Mouse (Mus musculus): ENCODE data around the gene Uckl1. TPM values are rescaled to one million over a fixed set of nuclear protein-coding genes. Genes with fewer than 3 reads are reported as not detected.
A peak's percentile ranks its signal among the peaks of the same experiment; 100 is the strongest.

Gene Uckl1
- polyA plus RNA-seq, 1 experiment from 2014 or later = 65.9 TPM

DNA sequence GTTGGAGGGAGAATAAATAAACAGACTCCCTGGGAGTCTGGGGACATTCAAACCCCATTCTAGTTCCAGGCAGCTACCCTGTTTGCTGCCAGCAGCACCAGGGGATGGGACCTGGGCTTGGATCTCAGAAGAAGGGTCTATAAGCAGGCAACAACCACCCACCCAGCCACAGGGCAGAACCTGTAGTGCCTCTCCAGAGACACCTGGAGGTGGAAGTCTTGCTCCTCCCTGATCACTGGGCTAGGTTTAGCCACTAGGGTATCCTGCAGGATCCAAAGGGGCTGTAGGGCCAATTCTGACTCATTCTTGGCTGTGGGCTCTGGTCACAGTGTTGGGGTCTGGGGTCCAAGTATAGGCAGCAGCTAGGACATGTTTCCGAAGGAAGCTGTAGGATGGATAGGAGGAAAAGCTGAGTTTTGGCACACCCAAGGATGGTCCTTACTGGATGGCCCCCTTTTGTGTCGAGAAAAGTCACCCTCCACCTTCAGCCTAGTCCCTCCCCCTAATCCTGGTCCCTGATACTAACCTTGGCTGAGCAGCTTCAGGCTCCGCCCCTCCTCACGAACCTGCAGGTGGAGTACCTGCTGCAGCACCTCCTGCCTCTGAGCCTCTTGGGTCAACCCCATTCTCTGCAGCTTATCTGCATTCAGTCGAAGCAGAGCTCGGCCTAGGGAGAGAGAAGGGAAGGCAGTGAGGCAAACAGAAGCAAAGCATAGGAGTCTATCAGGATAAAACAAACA lies 11.7 kb upstream of the Uckl1 start:
- H3K4me2 ChIP-seq (replicated peaks) = no peak overlapping the region
- ATAC-seq (ENCODE audit: low FRiP score, low read depth) = no peak
- WGBS = 62% methylated on average over 6 of the region's 6 CpGs
- no peaks in the 10 kb centered on the region for H3K9me3 ChIP-seq
- H3K27me3 ChIP-seq (replicated peaks) = no peaks in the 10 kb centered on the region
- H3K9ac ChIP-seq = peak overlapping the region; percentile 19; the same call in 1 of the 2 replicates
- peaks cover 29% of the 10 kb centered on the region for H3K4me1 ChIP-seq
- H3K4me3 ChIP-seq = no peak overlapping the region
- H3K36me3 ChIP-seq = peaks cover 18% of the 10 kb centered on the region; the same call in 1 of the 2 replicates
- no peak overlapping the region for H3K27ac ChIP-seq

DNA sequence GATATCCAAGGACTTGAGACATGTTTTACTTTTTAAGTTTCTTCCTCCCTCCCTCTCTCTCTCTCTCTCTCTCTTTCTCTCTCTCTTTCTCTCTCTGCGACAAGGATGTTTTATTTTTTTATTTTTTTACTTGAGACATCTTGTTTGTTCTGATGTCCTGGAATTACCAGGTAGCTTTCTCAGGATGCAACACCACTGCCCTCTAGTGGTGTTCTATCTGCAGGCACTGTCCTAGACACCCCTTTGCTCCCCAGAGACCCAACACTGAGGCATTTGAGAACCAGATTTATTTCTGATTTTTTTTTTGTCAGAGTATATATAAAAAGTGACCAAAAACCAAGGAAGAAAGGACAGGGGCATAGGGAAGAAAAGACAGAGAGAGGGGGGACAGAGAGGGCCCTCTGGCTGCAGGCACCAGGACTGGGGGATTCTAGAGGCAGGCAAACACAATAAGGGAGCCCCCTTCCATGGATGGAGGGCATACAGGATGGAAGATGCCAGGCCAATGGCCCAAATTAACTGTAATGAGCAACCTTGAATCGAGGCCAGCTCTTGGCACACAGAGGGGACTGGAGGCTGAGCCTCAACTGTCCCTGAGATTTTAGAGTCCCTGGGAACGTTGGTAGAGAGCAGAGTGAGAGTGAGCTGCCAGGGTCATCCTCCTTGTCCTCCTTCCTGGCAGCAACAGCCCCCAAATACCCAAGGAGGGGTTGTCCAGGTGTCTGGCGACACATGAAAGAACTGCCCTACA lies 10.4 kb upstream of the Uckl1 start:
- H3K9me3 ChIP-seq = no peaks in the 10 kb centered on the region
- ATAC-seq (ENCODE audit: low FRiP score, low read depth) = no peak
- H3K4me1 ChIP-seq = peaks cover 30% of the 10 kb centered on the region

DNA sequence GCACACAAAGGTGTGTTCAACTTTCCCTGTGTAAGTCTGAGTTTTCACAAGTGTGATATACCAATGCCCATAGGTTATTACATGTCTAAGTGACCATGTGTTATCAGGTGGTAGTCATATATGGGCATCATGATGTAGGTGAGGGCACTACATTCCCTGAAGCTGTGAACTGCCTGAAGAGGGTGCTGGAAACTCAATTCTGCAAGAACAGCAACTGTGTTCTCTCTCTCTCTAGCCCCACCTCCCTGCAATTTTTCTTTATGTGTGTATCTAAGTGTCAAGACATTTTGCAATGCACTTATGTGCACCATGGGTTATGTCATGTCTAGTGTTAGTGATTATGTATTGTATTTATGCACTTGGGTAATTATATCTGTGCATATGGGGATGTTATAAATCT lies 9.2 kb upstream of the Uckl1 start:
- no peak for ATAC-seq (ENCODE audit: low FRiP score, low read depth)
- Histone ChIP-seq H3K36me3 (peaks cover 34% of the 10 kb centered on the region), H3K4me3 (no peak overlapping the region), H3K27me3 (replicated peaks) (no peaks in the 10 kb centered on the region), H3K9ac (no peak overlapping the region), H3K9me3 (no peaks in the 10 kb centered on the region), H3K4me2 (replicated peaks) (no peak overlapping the region), H3K4me1 (peaks cover 30% of the 10 kb centered on the region), H3K27ac (no peak overlapping the region)

More for the DNA sequence above, 10.4 kb upstream of the Uckl1 start:
- Histone ChIP-seq H3K4me3 (no peak overlapping the region), H3K36me3 (peaks cover 22% of the 10 kb centered on the region), H3K27ac (no peak overlapping the region), H3K4me2 (replicated peaks) (no peak overlapping the region), H3K9ac (no peak overlapping the region), H3K27me3 (replicated peaks) (no peaks in the 10 kb centered on the region)
- 85% methylated on average over 4 of the region's 4 CpGs for WGBS

DNA sequence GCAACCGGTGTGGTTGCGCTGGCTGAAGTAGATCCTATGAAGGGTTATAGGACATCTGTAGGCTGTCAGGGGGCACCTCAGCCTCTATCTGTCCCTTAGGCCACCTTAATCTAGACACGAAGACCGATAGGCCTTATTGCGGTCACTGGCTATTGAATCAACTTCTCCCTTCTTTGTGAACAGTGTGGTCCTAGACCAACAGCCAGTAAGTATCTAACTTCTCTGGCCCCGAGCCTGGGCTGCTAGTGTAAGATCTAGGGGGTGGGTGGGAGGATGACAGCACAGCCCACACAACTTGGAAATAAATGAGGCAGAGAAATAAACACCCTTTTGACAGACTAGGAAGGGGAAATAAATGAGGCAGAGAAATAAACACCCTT lies 8.3 kb upstream of the Uckl1 start:
- Histone ChIP-seq H3K9me3 (no peaks in the 10 kb centered on the region), H3K4me1 (peaks cover 26% of the 10 kb centered on the region)
- ATAC-seq (ENCODE audit: low FRiP score, low read depth) = peak; percentile 17; the same call in 1 of the 2 replicates

DNA sequence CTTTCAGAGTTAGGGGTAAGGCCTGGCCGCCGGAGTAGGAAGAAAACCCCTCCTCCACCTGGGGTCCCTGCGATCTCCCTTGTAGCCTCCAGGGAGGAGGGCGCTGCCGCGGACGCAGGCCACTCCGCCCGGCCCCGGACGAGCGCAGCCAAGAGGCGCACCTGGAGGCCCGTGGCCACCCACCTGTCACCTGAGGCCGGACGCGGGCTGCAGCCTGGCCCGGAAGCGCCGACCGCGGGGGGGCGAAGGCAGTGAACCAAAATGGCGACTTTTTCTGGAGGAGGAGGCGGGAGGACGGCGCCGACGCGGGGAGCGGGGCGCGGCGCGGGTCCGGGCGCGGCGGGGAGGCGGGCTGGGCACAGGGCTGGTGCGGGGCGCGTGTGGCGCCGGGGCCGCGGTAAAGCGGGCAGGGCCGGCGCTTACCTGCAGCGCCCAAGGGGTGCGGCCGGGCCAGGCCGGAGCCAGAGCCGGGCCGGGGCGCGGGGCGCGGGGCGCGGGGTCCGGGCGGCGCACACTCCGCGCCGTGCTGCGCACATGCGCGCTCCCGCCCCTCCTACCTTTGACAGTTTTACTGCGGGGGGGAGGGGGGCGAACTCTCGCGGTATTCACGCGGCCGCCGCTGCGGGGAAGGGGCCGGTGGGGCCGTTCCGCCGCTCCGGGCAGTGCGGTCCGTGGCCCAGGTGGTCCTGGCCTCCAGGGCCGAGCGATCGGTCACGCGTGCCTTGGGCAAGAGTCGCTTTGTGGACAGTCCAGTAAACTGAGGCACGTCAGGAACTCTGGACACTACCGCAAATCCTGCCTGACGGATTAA lies 7.7 kb upstream of the Uckl1 start, which contains the start of gene Zfp512b:
Gene Zfp512b (minus strand): TSS at position 573 of the 811 bp plus-strand sequence.
- Histone ChIP-seq H3K27me3 (replicated peaks) (no peaks in the 10 kb centered on the region), H3K4me3 (peak within 1 kb of the TSS; percentile 93), H3K27ac (peak within 1 kb of the TSS; percentile 75), H3K9ac (peak within 1 kb of the TSS; percentile 89), H3K36me3 (peaks cover 49% of the 10 kb centered on the region), H3K9me3 (no peaks in the 10 kb centered on the region), H3K4me1 (peaks cover 20% of the 10 kb centered on the region), H3K4me2 (replicated peaks) (peak within 1 kb of the TSS; percentile 77)
- ATAC-seq (ENCODE audit: low FRiP score, low read depth) = peak; percentile 82
- WGBS = under 1% methylated on average over 83 of the region's 97 CpGs

More for the DNA sequence above, 8.3 kb upstream of the Uckl1 start:
- Histone ChIP-seq H3K9ac (peak overlapping the region; percentile 89), H3K4me3 (peak overlapping the region; percentile 93), H3K27ac (0 out of 2 replicates have a peak overlapping the region, but pooled peaks have one; percentile 46), H3K27me3 (replicated peaks) (no peaks in the 10 kb centered on the region), H3K36me3 (peaks cover 43% of the 10 kb centered on the region), H3K4me2 (replicated peaks) (peak overlapping the region; percentile 77)
- WGBS = 7% methylated on average over 6 of the region's 6 CpGs

DNA sequence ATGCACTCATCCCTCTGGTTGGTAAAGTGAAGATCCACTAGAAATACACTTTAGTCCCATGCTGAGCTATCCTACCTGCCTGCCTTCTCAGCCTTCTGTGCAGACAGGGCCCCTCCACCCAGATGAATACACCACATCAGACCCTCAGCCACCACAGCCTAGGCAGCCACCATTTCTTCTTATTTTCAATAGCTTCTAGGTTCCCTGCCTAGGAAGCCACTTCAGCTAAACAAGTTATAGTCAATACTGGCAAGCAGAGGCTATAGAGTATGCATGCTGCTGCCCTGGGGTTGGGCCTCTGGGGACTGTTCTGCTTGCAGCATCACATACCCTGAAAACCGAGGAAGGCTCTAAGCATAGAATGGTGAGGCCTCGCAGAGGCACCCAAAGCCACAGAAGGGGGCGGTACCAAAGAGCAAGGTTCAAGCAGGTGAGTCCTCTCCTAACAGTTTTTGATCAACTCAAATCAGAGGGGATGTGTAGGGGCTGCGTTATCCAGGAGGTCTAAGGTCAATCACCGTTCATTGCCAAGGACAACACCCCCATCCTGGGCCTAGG lies 6.9 kb upstream of the Uckl1 start, which contains the start of gene Prpf6:
Gene Prpf6 (plus strand): TSS at position 341 of the 558 bp plus-strand sequence.
- Histone ChIP-seq H3K9ac (peak within 1 kb of the TSS; percentile 89), H3K36me3 (peaks cover 53% of the 10 kb centered on the region), H3K9me3 (no peaks in the 10 kb centered on the region), H3K4me2 (replicated peaks) (peak within 1 kb of the TSS; percentile 77), H3K4me1 (peaks cover 17% of the 10 kb centered on the region), H3K27ac (peak within 1 kb of the TSS; percentile 75), H3K27me3 (replicated peaks) (no peaks in the 10 kb centered on the region), H3K4me3 (peak within 1 kb of the TSS; percentile 93)
- 27% methylated on average over 5 of the region's 5 CpGs for WGBS
- peak; percentile 6; the same call in 1 of the 2 replicates for ATAC-seq (ENCODE audit: low FRiP score, low read depth)

DNA sequence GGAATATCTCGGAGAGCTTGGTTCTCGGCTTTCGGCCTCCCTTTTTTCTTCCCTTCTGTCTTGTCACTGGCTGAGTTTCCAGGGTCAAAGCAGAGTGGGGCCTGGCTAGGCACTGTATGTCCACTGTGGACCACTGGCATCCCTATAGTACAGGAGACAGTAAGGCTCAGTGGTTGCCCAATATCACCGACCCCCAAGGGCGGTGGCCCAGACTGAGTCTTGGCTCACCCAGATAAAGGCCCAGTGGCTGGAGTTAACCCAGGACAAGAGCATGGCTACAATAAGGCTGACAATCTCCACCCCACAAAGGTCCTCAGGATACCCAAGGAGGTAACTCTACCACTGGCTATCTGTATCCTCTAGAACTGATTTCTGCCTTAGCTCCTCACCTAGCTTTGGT lies 5.8 kb upstream of the Uckl1 start:
- H3K4me1 ChIP-seq = peaks cover 17% of the 10 kb centered on the region
- no peak overlapping the region for H3K27ac ChIP-seq
- peak overlapping the region; percentile 77; the same call in 1 of the 2 replicates for H3K4me2 ChIP-seq (replicated peaks)
- H3K9me3 ChIP-seq = no peaks in the 10 kb centered on the region
- 0 out of 2 replicates have a peak overlapping the region, but pooled peaks have one; percentile 13 for H3K9ac ChIP-seq
- H3K27me3 ChIP-seq (replicated peaks) = no peaks in the 10 kb centered on the region
- no peak overlapping the region for H3K4me3 ChIP-seq
- H3K36me3 ChIP-seq = peaks cover 53% of the 10 kb centered on the region
- 96% methylated on average over 5 of the region's 5 CpGs for WGBS
- no peak for ATAC-seq (ENCODE audit: low FRiP score, low read depth)

DNA sequence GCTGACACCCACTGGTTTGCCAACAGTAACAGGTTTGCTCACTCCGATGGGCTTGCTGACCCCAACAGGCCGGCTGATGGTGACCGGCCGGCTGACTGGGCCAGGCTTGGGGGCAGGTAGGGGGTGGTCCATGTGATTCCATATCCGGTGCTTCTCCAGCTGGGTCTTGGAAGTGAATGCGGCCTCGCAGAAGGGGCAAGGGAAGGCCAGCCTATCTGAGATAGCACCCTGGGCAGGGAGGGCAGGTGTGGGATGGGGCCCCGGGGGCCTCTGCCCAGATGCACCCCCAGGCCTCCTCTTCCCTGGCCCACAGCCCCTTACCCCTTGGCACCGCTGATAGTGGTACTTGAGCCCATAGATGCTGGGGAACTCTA lies 5.0 kb upstream of the Uckl1 start:
- H3K4me2 ChIP-seq (replicated peaks) = no peak overlapping the region
- no peaks in the 10 kb centered on the region for H3K9me3 ChIP-seq
- peaks cover 57% of the 10 kb centered on the region for H3K36me3 ChIP-seq
- WGBS = 95% methylated on average over 9 of the region's 9 CpGs
- H3K4me3 ChIP-seq = no peak overlapping the region
- ATAC-seq (ENCODE audit: low FRiP score, low read depth) = no peak
- H3K27ac ChIP-seq = no peak overlapping the region
- no peaks in the 10 kb centered on the region for H3K27me3 ChIP-seq (replicated peaks)
- no peak overlapping the region for H3K9ac ChIP-seq
- peaks cover 17% of the 10 kb centered on the region for H3K4me1 ChIP-seq

DNA sequence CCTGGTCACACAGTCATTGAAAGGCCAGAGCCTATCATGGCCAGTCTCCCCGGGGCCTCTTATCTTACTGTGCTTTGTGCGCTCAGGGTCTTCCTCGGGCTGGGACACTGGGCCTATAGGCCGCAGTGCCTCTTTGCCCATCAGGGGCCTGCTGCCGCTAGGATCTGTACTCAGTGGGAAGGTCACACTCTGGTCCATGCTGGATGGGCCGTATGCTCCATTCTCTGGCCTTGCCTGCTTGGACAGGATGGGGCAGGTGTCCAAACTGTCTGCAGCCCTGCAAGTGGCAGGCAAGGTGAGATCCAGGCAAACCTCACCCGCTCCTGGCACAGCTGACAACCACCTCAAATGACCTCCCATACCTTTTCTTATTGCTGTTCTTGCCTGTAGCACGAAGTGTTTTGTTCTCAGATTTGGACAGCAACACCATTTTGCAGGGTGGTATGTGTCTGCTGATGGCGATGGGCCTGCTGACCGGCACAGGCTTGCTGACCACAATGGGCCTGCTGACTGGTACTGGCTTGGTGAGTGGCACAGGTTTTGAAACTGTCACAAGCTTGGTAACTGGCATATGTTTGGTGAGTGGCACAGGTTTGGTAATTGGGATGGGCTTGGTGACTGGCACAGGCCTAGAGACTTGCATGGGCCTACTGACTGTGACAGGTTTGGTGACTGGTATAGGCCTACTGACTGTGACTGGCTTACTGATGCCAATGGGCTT lies 4.5 kb upstream of the Uckl1 start:
- no peak overlapping the region for H3K27ac ChIP-seq
- no peaks in the 10 kb centered on the region for H3K9me3 ChIP-seq
- no peak for ATAC-seq (ENCODE audit: low FRiP score, low read depth)
- H3K27me3 ChIP-seq (replicated peaks) = no peaks in the 10 kb centered on the region
- no peak overlapping the region for H3K4me3 ChIP-seq
- H3K36me3 ChIP-seq = peaks cover 62% of the 10 kb centered on the region
- no peak overlapping the region for H3K4me2 ChIP-seq (replicated peaks)
- no peak overlapping the region for H3K9ac ChIP-seq
- H3K4me1 ChIP-seq = peaks cover 17% of the 10 kb centered on the region
- WGBS = 96% methylated on average over 10 of the region's 10 CpGs

DNA sequence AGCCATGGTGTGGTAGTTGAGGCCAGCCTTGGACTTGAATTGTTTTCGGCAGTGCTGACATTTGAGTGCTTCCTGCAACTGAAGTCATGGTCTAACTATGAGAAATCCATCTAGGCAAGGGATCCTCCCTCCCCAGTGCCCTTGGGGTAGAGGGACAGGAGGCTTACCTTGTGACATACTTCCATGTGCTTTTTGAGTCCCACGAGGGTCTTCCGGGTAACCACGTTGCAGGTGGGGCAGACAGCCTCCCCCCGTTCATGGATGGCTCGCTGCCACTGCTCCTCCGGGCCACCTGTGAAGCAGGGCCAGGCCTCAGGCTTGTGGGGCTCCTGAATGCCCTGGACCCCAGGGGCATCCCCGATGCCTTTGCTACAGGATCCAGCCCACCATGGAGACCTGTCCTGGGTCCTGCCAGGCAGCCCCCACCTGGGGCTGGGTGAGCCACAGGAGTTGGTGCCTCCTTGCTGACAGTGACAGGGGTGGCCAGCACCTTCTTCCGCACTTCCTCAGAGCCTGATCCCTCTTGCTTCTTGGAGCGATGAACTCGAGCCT lies 3.6 kb upstream of the Uckl1 start:
- no peak for ATAC-seq (ENCODE audit: low FRiP score, low read depth)
- no peak overlapping the region for H3K4me3 ChIP-seq
- no peak overlapping the region for H3K27ac ChIP-seq
- H3K9me3 ChIP-seq = no peaks in the 10 kb centered on the region
- peaks cover 70% of the 10 kb centered on the region for H3K36me3 ChIP-seq
- peaks cover 16% of the 10 kb centered on the region for H3K4me1 ChIP-seq
- WGBS = 93% methylated on average over 11 of the region's 11 CpGs
- no peaks in the 10 kb centered on the region for H3K27me3 ChIP-seq (replicated peaks)
- H3K9ac ChIP-seq = no peak overlapping the region
- no peak overlapping the region for H3K4me2 ChIP-seq (replicated peaks)

DNA sequence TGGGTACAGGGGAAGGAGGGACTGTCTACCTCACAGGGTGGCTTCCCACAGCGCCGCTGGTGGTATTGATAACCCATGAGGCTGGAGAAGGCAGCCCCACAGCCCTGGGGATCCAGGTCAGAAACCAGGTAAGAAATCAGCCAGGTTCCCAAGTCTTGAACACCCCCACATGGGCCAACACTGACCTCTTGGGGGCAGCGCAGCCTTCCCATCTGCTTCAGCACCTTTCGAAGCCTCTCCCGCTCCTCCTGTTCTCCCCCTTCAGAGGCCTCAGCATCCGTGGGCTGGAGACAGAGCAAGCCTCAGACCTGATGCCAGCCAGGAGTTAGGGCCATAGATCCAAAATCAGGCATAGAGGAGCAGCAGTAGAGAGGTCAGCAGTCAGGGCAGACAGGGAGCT lies 3.1 kb upstream of the Uckl1 start:
- H3K4me1 ChIP-seq = peaks cover 12% of the 10 kb centered on the region

More for the DNA sequence above, 3.1 kb upstream of the Uckl1 start:
- H3K4me3 ChIP-seq = no peak overlapping the region
- H3K36me3 ChIP-seq = peaks cover 70% of the 10 kb centered on the region
- H3K9ac ChIP-seq = no peak overlapping the region
- H3K9me3 ChIP-seq = no peaks in the 10 kb centered on the region
- H3K27ac ChIP-seq = no peak overlapping the region
- no peaks in the 10 kb centered on the region for H3K27me3 ChIP-seq (replicated peaks)
- 88% methylated on average over 6 of the region's 6 CpGs for whole genome bisulfite sequencing
- H3K4me2 ChIP-seq (replicated peaks) = no peak overlapping the region
- no peak for ATAC-seq (ENCODE audit: low FRiP score, low read depth)
